Comparison of ENCODE assay signal across 18 mouse cellular contexts in the genomic region with DNA sequence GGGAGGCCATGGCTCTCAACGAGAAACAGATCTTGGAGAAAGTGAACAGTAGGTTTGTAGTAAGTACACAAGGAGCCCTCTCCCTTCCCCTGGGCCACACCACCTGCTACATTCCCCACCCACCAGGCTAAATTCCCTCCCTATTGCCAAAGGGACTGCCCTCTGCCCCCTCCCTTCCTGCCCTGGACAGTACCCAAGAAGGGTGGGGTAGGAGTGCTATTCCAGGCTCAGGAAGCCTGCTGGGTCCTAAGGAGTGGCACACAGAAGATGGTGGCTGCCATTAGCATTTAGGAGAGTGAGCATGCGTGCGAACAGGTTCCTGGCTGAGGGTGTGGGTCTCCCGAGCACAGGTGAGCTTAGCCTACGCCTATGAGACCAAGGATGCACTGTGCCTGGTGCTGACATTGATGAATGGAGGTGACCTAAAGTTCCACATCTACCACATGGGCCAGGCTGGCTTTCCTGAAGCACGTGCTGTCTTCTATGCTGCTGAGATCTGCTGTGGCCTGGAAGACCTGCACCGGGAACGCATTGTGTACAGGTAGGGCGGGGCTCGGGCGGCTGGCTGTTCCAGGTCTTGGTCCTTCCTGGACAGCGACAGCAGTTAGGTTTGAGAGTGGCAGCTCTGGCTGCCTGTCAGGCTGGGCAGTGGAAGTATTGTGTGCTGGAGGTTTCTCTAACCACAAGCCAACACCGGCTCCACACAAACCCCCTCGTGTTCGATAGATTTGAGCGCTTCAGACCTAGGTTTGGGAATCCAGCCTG. TPM values are rescaled to one million over a fixed set of nuclear protein-coding genes. Genes with fewer than 3 reads are reported as not detected.
DNase-seq lines count a peak whose midpoint lies in the region; ATAC-seq lines count a peak whose summit lies in the region.
"Had no signal": no experiment of that assay in that cellular context is flagged by ENCODE, and none has a peak within 500 bp of the region (broad histone marks: within the 10 kb centered on the region; RNA-seq: fewer than 3 reads in every experiment).

No protein-coding gene starts in this region.

- no peak for ATAC-seq in monocyte, adult 5-6 weeks (replicated peaks; ENCODE audit: insufficient number of reproducible peaks, low FRiP score, low TSS enrichment, poor library complexity, severe bottlenecking)
- ATAC-seq: hindbrain, embryonic 16.5 days had no signal

- peak; percentile 53 for DNase-seq in adrenal gland, adult 2 months
- DNase-seq in adrenal gland, postnatal 10 days, result no peak
- DNase-seq in kidney, adult 11 months, result peak; percentile 36
- DNase-seq in kidney, adult 9 months, result no peak
- peak; percentile 58 for DNase-seq in gastrocnemius, postnatal 25 days
- DNase-seq in lung, postnatal 14 days, result peak; percentile 52
- no peak for DNase-seq in urinary bladder, adult 18-20 months (ENCODE audit: low spot score in 2 of 2)
- DNase-seq: cerebellum, adult 18-20 months; left cerebral cortex, postnatal 4 days; retina, postnatal 1 day had no signal

RNA-seq across cellular contexts. Expression of gene Grk6, which starts 7.1 kb away (rescaled TPM):
- total RNA-seq in adrenal gland, adult 2 months (2021), result 10 to 100 TPM; 28.4 to 36.5 TPM
- polyA plus RNA-seq in adrenal gland, adult 2 months (2012; rRNA removed), result 48.5 and 70.5 TPM in 2 replicates
- total RNA-seq in adrenal gland, postnatal 10 days (2021), result 10 to 100 TPM; 40.2 to 47.0 TPM
- total RNA-seq in gastrocnemius, postnatal 25 days (2021), result 10 to 100 TPM in 1 of 2 experiments, 1 to 10 TPM in 1; 9.3 to 10.2 TPM
- total RNA-seq in monocyte, adult 5-6 weeks (2017), result 179 to 219 TPM (median 207 TPM) in 3 replicates

RNA-seq across cellular contexts. Expression of gene Prr7, which starts 12.1 kb away (rescaled TPM):
- total RNA-seq in adrenal gland, adult 2 months (2021), result 1 to 10 TPM; 1.5 to 4.1 TPM
- polyA plus RNA-seq in adrenal gland, adult 2 months (2012; rRNA removed), result 59.0 and 66.3 TPM in 2 replicates
- 1 to 10 TPM; 3.7 to 4.2 TPM for total RNA-seq in adrenal gland, postnatal 10 days (2021)
- under 1 TPM; 0.51 to 0.79 TPM for total RNA-seq in gastrocnemius, postnatal 25 days (2021)
- 2.2 to 3.8 TPM in 2 of 3 replicates, not detected in the other for total RNA-seq in monocyte, adult 5-6 weeks (2017)
- polyA plus RNA-seq: liver, embryonic 15.5 days had no signal

RNA-seq across cellular contexts. Expression of gene F12, which starts 25.4 kb away (rescaled TPM):
- 1 to 10 TPM in 1 of 2 experiments, not detected in 1; 1.5 TPM for total RNA-seq in adrenal gland, adult 2 months (2021)
- 0.10 and 0.34 TPM in 2 replicates for polyA plus RNA-seq in adrenal gland, adult 2 months (2012; rRNA removed)
- total RNA-seq in adrenal gland, postnatal 10 days (2021), result 100 to 1,000 TPM in 1 of 2 experiments, 10 to 100 TPM in 1; 39.7 to 101 TPM
- total RNA-seq in gastrocnemius, postnatal 25 days (2021), result not detected
- total RNA-seq in monocyte, adult 5-6 weeks (2017), result 0.11 to 0.95 TPM in 2 of 3 replicates, not detected in the other
- polyA plus RNA-seq: midbrain, embryonic 12.5 days; neural tube, embryonic 12.5 days had no signal

RNA-seq across cellular contexts. Expression of gene Dbn1, which starts 35.9 kb away (rescaled TPM):
- total RNA-seq in adrenal gland, adult 2 months (2021), result 10 to 100 TPM; 12.6 to 25.9 TPM
- polyA plus RNA-seq in adrenal gland, adult 2 months (2012; rRNA removed), result 41.5 and 44.1 TPM in 2 replicates
- total RNA-seq in adrenal gland, postnatal 10 days (2021), result 10 to 100 TPM; 32.1 to 41.6 TPM
- 10 to 100 TPM; 10.3 to 16.1 TPM for total RNA-seq in gastrocnemius, postnatal 25 days (2021)
- 0.58 TPM in 1 of 3 replicates, not detected in the others for total RNA-seq in monocyte, adult 5-6 weeks (2017)

RNA-seq across cellular contexts. Expression of gene Pfn3, which starts 36.9 kb away (rescaled TPM):
- total RNA-seq in adrenal gland, adult 2 months (2021), result not detected
- not detected in 2 replicates for polyA plus RNA-seq in adrenal gland, adult 2 months (2012; rRNA removed)
- total RNA-seq in adrenal gland, postnatal 10 days (2021), result not detected
- total RNA-seq in gastrocnemius, postnatal 25 days (2021), result not detected
- total RNA-seq in monocyte, adult 5-6 weeks (2017), result not detected in 3 replicates
- total RNA-seq: layer of hippocampus, adult 2 months had no signal
- polyA plus RNA-seq: heart, embryonic 16.5 days; liver, embryonic 15.5 days; midbrain, embryonic 12.5 days; neural tube, embryonic 12.5 days; thymus, postnatal 0 days had no signal

Comparison
In these comparisons a context has a peak if more than half of its experiments do, and no peak if none do; other contexts are left out.
1. DNase-seq: peak in adrenal gland, adult 2 months (single experiment), kidney, adult 11 months (single experiment), gastrocnemius, postnatal 25 days (single experiment) and lung, postnatal 14 days (single experiment); none in adrenal gland, postnatal 10 days (single experiment), kidney, adult 9 months (single experiment) and urinary bladder, adult 18-20 months (0 of 2).
2. RNA of gene F12, which starts 25.4 kb away (total RNA-seq): 39.7 to 101 TPM in adrenal gland, postnatal 10 days; 1.5 TPM in adrenal gland, adult 2 months, 0.11 to 0.95 TPM in monocyte, adult 5-6 weeks and not detected in gastrocnemius, postnatal 25 days; every median in the first group is over 10 times any median in the second.